Mouse (Mus musculus): Measurements from ENCODE around the gene Wfdc17. TPM values are rescaled to one million over a fixed set of nuclear protein-coding genes. Genes with fewer than 3 reads are reported as not detected.
A peak's percentile ranks its signal among the peaks of the same experiment; 100 is the strongest.

The Wfdc17 gene
- polyA plus RNA-seq, 1 experiment: not detected

- H3ac ChIP-seq (ENCODE audit: control insufficient read depth, insufficient read length): no peak overlapping the region
- no peak overlapping the region for H3K4me3 ChIP-seq
- no peaks in the 10 kb centered on the region for H3K36me3 ChIP-seq (ENCODE audit: control insufficient read depth, insufficient read depth)
- H3K27me3 ChIP-seq (ENCODE audit: control insufficient read depth, insufficient read depth, insufficient read length): peaks cover 60% of the 10 kb centered on the region
- TF ChIP-seq TCF3 (IDR thresholded peaks at IDR 0.05; ENCODE audit: insufficient read length, low read depth) (no peak), E2F4 (IDR thresholded peaks at IDR 0.05; ENCODE audit: insufficient read depth) (no peak), USF1 (IDR thresholded peaks at IDR 0.05; ENCODE audit: low read depth) (no peak), TCF12 (IDR thresholded peaks at IDR 0.05; ENCODE audit: insufficient read depth, poor library complexity, severe bottlenecking) (no peak), REST (IDR thresholded peaks at IDR 0.05; ENCODE audit: insufficient read depth, insufficient read length) (no peak), POLR2A (IDR thresholded peaks at IDR 0.05; ENCODE audit: insufficient read length, low read depth) (no peak), MYOD1 (IDR thresholded peaks at IDR 0.05; ENCODE audit: control insufficient read depth in 1 of 3, insufficient read length in 2 of 3, low read depth in 2 of 3) (no peak), POLR2AphosphoS2 (IDR thresholded peaks at IDR 0.05; ENCODE audit: insufficient read length, low read depth) (no peak), MAX (IDR thresholded peaks at IDR 0.05; ENCODE audit: low read depth) (no peak), CEBPB (IDR thresholded peaks at IDR 0.05; ENCODE audit: insufficient read depth, poor library complexity, severe bottlenecking) (no peak), MYOG (IDR thresholded peaks at IDR 0.05; ENCODE audit: control insufficient read depth in 1 of 3, insufficient read depth in 1 of 3, insufficient read length in 2 of 3, low read depth in 2 of 3) (no peak), SRF (IDR thresholded peaks at IDR 0.05; ENCODE audit: control insufficient read depth, insufficient read length, low read depth) (no peak)
- no peak overlapping the region for H3K4me2 ChIP-seq (ENCODE audit: low read depth)
- H3K79me2 ChIP-seq (ENCODE audit: control insufficient read depth, insufficient read depth): no peaks in the 10 kb centered on the region
Observed at GRCm38 (mm10) chr11:83746152-83746551, 42.4 kb downstream of the Wfdc17 start.

GRCm38 (mm10) chr11:83746681-83747080 lies 42.9 kb downstream of the Wfdc17 start, which contains the start of gene Wfdc21:
Gene Wfdc21, plus strand, starts transcription at chr11:83746940.
- H3K27me3 ChIP-seq (ENCODE audit: control insufficient read depth, insufficient read depth, insufficient read length): peaks cover 56% of the 10 kb centered on the region
- TF ChIP-seq REST (IDR thresholded peaks at IDR 0.05; ENCODE audit: insufficient read depth, insufficient read length) (no peak), USF1 (IDR thresholded peaks at IDR 0.05; ENCODE audit: low read depth) (no peak), E2F4 (IDR thresholded peaks at IDR 0.05; ENCODE audit: insufficient read depth) (no peak), TCF3 (IDR thresholded peaks at IDR 0.05; ENCODE audit: insufficient read length, low read depth) (no peak), TCF12 (IDR thresholded peaks at IDR 0.05; ENCODE audit: insufficient read depth, poor library complexity, severe bottlenecking) (no peak), MYOG (IDR thresholded peaks at IDR 0.05; ENCODE audit: control insufficient read depth in 1 of 3, insufficient read depth in 1 of 3, insufficient read length in 2 of 3, low read depth in 2 of 3) (no peak), POLR2A (IDR thresholded peaks at IDR 0.05; ENCODE audit: insufficient read length, low read depth) (no peak), SRF (IDR thresholded peaks at IDR 0.05; ENCODE audit: control insufficient read depth, insufficient read length, low read depth) (no peak), MYOD1 (IDR thresholded peaks at IDR 0.05; ENCODE audit: control insufficient read depth in 1 of 3, insufficient read length in 2 of 3, low read depth in 2 of 3) (no peak), POLR2AphosphoS2 (IDR thresholded peaks at IDR 0.05; ENCODE audit: insufficient read length, low read depth) (no peak), CEBPB (IDR thresholded peaks at IDR 0.05; ENCODE audit: insufficient read depth, poor library complexity, severe bottlenecking) (no peak), MAX (IDR thresholded peaks at IDR 0.05; ENCODE audit: low read depth) (no peak)
- no peaks in the 10 kb centered on the region for H3K79me2 ChIP-seq (ENCODE audit: control insufficient read depth, insufficient read depth)
- no peak within 1 kb of the TSS for H3ac ChIP-seq (ENCODE audit: control insufficient read depth, insufficient read length)
- no peak within 1 kb of the TSS for H3K4me2 ChIP-seq (ENCODE audit: low read depth)
- no peaks in the 10 kb centered on the region for H3K36me3 ChIP-seq (ENCODE audit: control insufficient read depth, insufficient read depth)
- H3K4me3 ChIP-seq: no peak within 1 kb of the TSS

GRCm38 (mm10) chr11:83747376-83748265 lies 43.8 kb downstream of the Wfdc17 start:
- no peak overlapping the region for H3K4me2 ChIP-seq (ENCODE audit: low read depth)
- no peak overlapping the region for H3K4me3 ChIP-seq
- H3ac ChIP-seq (ENCODE audit: control insufficient read depth, insufficient read length): no peak overlapping the region
- H3K27me3 ChIP-seq (ENCODE audit: control insufficient read depth, insufficient read depth, insufficient read length): peaks cover 52% of the 10 kb centered on the region
- TF ChIP-seq MAX (IDR thresholded peaks at IDR 0.05; ENCODE audit: low read depth) (no peak), TCF12 (IDR thresholded peaks at IDR 0.05; ENCODE audit: insufficient read depth, poor library complexity, severe bottlenecking) (no peak), MYOD1 (IDR thresholded peaks at IDR 0.05; ENCODE audit: control insufficient read depth in 1 of 3, insufficient read length in 2 of 3, low read depth in 2 of 3) (no peak)
- H3K79me2 ChIP-seq (ENCODE audit: control insufficient read depth, insufficient read depth): no peaks in the 10 kb centered on the region
- no peaks in the 10 kb centered on the region for H3K36me3 ChIP-seq (ENCODE audit: control insufficient read depth, insufficient read depth)

GRCm38 (mm10) chr11:83753581-83754181 lies 49.9 kb downstream of the Wfdc17 start, which contains the start of gene Heatr6:
Gene Heatr6, plus strand, starts transcription at chr11:83753696.
- peaks cover 19% of the 10 kb centered on the region for H3K79me2 ChIP-seq (ENCODE audit: control insufficient read depth, insufficient read depth)

More at GRCm38 (mm10) chr11:83753581-83754181, 49.9 kb downstream of the Wfdc17 start, which contains the start of gene Heatr6:
- peak; percentile 22 for TF ChIP-seq SRF (IDR thresholded peaks at IDR 0.05; ENCODE audit: control insufficient read depth, insufficient read length, low read depth)
- TF ChIP-seq MYOG (IDR thresholded peaks at IDR 0.05; ENCODE audit: control insufficient read depth in 1 of 3, insufficient read depth in 1 of 3, insufficient read length in 2 of 3, low read depth in 2 of 3): peak in 1 of 3 experiments; percentile 37
- no peak for TF ChIP-seq REST (IDR thresholded peaks at IDR 0.05; ENCODE audit: insufficient read depth, insufficient read length)
- TF ChIP-seq POLR2AphosphoS2 (IDR thresholded peaks at IDR 0.05; ENCODE audit: insufficient read length, low read depth): peak; percentile 82
- peak in 1 of 3 experiments; percentile 26 for TF ChIP-seq MYOD1 (IDR thresholded peaks at IDR 0.05; ENCODE audit: control insufficient read depth in 1 of 3, insufficient read length in 2 of 3, low read depth in 2 of 3)
- no peak for TF ChIP-seq TCF12 (IDR thresholded peaks at IDR 0.05; ENCODE audit: insufficient read depth, poor library complexity, severe bottlenecking)
- TF ChIP-seq POLR2A (IDR thresholded peaks at IDR 0.05; ENCODE audit: insufficient read length, low read depth): peak; percentile 56
- Histone ChIP-seq H3K4me3 (peak within 1 kb of the TSS; percentile 73), H3K36me3 (ENCODE audit: control insufficient read depth, insufficient read depth) (peaks cover 23% of the 10 kb centered on the region), H3K27me3 (ENCODE audit: control insufficient read depth, insufficient read depth, insufficient read length) (no peaks in the 10 kb centered on the region), H3ac (ENCODE audit: control insufficient read depth, insufficient read length) (peak within 1 kb of the TSS; percentile 63), H3K4me2 (ENCODE audit: low read depth) (peak within 1 kb of the TSS; percentile 82)

Data from myocyte (in vitro differentiated cells).